Mouse (Mus musculus) cerebellum, postnatal 4 days (tissue): Measurements from ENCODE around the gene Plce1.

Source experiments
- DNase-seq, 2 experiments: peaks; one replicate each; pipeline ENCODE4 v3.0.0; 2022; ENCODE audit warnings: low spot score in 2 of 2, mixed read lengths in 1 of 2

Gene Plce1

DNA sequence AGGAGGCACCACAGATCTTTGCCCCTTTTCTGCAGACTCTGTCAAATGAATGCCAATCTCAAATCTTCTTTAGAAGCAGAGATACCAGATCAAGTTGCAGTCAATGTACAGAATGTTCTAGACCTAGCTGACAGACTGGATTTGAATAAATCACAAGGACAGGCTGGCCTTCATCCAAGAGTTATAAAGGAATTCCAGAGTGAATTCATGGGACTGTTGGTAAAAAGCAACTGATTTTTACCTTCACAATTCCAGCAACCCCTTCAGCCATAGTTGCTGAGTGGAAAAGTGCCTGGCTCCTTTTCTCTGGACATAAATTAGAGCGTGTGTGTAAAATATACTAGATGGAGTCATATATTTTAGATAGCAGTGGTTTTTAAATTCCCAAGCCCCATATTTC is 102.0 kb downstream of the Plce1 start:
- DNase-seq, result no peak

DNA sequence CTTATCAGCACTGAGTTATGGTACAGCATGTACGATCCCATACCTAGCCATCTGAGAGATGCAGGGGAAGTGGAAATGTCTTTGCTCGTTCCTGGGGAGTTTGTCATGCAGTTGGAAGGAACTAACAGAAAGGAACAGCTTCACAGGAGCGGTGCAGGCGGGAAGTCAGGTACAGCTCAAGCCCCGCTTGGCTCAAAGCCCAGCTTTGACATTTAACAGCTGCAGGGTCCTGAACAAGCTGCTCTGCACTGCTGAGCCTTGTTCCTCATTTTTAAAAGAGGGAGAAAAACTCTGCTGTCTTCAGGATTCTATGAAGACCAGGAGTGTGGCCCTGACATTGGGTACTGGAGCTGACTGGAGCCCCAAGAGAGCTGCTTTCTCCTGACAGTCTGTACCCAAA is 106.7 kb downstream of the Plce1 start:
- no peak for DNase-seq

DNA sequence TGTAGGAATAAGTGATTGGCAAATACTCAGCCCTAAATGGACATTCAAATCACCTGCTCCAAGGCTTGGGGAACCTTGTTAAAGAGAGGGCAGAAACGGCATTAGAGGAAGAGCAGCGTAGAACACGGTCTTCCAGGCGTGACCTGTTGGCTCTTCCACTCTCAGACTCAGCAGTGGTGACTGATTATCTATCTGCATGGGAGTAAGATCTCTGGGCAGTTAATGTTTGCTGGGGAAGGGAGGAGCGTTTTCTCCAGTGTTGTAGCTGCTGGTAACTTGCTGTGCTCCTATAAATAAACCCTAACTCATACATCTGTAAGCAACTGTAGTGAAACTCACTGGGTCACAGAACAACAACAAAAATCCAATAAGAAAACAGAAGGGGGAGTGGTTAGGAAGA is 108.6 kb downstream of the Plce1 start:
- DNase-seq, result no peak

DNA sequence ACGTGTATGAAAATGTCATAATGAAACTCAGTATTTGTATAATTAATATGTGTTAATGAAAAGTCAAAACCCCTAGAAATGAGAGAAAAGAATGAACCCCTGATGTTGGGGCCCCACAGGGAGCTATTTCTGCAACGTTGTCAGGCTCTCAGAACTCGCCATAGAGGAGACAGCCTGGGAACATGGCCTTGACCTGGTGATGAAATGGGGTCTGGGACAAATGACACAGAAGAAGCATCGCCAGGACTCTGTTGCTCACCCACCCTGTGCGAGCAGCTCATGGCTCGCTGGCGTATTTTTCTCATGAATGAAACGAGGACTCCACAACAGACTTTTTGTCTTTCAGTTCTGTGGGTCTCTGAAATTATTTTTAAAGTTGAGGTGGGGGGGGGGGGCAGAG is 109.0 kb downstream of the Plce1 start:
- DNase-seq, result no peak

DNA sequence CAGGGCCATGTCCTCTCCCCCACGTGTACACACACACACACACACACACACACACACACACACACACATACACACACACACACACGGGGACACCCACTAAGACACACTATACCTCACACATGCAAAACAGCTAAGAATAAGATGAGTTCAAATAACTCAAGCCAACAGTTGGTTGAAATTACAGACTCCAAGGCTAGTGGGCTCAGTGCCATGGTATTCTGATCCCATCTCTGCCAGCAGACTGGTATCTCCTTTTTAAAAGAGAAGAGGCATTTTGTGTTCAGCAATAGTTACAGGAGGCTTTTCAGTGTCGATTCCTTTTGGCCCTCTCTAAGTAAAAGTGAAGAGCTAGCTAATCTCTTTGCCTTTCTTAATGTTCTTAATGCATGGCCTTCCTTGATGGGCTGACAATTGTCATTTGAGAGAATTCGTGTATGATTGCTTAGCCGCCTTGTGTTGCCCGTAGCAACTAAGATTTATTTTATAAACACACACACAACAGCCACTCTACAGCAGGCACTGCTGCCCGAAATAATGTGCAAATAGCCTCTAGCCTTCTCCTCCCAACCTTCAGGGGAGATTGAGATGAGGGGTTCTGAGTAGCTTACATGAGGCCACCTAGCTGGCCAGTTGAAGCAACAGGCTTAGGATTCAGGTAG is 111.8 kb downstream of the Plce1 start:
- no peak for DNase-seq

DNA sequence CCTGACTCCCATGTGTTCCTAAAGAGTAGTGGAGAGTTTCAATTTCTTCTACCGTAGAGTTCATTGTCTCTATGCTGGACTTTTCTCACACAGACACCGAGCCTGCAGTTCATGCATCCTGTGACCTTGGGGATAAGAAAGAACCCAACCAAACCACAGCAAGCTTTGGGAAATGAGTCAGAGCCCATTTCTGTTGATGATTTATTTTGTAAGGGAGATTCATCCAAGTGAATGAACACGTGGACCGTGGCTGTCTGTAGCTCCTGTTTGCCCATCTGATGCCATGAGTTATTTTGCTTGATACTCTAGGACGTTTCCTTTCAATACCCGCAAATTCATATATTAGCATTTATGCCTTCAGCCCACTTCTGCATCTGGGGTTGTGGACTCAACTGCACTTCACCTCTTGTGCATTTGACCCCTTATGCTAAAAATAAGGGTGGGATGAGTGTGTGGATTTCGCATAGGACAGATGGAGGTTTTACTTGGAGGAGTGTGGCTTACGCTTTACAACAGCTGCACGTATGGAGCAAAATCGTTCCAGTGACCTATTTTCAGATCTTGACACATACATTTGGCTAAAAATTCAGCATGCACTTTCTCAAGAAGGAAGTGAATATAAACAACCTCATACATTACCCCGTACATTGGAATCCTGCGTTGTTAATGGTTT is 112.5 kb downstream of the Plce1 start:
- no peak for DNase-seq

DNA sequence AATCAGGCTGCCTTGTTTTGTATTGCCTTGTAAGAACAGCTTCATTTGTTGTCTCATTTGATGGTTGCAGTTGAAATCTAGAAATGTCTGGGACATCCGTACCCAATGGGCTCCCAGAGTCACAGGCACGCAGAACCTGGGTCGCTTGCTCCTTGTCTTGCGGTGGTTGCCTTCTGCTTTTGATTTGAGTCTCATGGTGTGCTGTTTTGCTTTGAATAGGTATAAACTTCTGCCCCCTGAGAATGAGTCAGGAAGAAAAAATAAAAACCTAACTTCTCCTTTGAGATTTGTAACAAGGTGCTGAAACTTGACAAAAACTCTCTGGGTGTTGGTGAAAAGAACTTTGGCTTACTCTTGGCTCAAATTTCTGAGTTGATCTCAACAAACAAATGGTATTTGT is 115.2 kb downstream of the Plce1 start:
- DNase-seq, result no peak

DNA sequence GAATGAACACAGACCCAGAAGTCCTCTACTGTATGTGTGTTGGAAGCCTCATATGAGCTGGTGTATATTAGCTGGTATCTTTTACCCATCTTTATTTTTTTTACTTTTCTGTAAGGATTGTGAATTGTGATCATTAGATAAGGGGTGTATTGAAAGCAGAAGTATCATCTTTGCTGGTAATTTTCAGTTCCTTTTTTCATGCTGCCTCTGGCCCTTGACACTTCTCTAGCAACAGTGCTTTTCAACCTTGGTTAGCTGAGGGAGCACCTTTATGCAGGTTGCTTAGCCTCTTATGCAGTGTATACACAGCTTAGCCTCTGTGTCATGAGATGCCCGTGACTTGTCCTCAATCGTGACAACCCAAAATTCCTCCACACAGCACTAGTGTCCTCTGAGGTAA is 116.5 kb downstream of the Plce1 start:
- DNase-seq, result no peak

DNA sequence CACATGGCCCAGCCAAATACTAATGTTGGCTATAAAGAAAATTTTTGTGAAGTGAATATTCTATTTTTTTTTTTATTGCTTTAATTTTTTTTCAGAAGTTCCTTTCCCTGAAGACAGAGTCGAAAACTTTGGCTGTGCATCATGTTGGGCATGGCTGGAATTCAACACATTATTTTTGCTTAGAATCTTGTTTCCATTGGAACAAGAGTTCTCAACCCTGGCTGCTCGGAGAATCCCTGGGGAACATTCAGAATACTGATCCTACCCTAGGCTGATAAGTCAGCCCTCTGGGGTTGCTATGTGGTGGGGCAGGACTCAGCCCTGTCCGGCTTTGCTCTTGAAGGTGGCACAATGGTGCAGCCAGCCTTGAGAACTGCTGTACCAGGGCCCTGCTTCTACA is 118.1 kb downstream of the Plce1 start:
- DNase-seq, result no peak

DNA sequence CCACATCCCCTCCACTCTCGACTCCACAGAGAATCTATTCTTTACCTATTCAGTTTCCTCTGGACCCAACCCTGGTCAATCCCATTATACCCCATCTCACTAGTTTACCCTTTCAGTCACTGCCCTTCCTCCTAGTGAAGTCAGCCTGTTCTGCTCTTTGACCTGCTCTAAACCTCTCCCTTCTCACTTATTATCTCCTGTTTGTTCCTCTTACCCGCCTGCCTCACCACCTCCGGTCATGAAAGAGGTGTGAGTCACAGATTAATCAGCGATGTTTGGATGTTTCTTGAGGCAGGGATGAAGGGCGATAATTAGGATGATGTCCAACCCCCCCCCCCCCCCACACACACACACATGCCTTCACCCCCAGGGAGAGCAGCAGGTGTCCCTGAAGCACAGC is 120.2 kb downstream of the Plce1 start:
- no peak for DNase-seq

DNA sequence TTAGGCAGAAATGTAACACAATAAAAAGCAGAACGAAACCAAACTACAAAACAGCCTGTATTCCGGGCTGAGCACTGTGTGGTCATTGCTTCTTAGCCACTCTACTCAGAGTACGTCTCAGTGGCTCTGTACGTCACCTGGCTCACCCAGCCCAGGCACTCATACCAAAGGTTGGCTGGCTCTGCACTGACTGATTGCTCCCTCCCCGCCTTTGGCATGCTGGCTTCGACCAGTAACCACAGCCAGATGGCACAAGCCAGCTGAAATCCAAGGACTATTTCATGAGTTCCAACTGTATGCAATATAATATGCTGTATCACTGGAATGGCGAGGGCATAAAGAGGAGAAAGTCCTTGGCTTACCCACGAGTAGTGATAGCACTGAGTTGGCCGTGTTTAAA is 121.9 kb downstream of the Plce1 start:
- peak in 1 of 2 experiments; percentile 9 for DNase-seq

DNA sequence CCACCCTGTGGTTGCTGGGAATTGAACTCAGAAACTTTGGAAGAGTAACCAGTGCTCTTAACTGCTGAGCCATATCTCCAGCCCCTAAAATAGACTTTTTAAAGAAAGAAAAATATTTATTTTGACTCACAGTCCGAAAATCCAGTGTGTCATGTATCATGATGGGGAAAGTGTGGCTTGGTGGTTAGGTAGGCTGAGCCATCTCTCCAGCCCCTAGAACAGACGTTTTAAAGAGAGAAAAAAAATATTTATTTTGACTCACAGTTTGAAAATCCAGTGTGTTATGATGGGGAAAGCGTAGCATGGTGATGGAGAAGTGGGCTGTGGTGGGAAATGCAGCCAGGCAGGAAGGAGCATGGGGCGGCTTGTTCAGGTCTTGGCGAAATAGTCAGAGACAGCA is 126.3 kb downstream of the Plce1 start:
- no peak for DNase-seq

DNA sequence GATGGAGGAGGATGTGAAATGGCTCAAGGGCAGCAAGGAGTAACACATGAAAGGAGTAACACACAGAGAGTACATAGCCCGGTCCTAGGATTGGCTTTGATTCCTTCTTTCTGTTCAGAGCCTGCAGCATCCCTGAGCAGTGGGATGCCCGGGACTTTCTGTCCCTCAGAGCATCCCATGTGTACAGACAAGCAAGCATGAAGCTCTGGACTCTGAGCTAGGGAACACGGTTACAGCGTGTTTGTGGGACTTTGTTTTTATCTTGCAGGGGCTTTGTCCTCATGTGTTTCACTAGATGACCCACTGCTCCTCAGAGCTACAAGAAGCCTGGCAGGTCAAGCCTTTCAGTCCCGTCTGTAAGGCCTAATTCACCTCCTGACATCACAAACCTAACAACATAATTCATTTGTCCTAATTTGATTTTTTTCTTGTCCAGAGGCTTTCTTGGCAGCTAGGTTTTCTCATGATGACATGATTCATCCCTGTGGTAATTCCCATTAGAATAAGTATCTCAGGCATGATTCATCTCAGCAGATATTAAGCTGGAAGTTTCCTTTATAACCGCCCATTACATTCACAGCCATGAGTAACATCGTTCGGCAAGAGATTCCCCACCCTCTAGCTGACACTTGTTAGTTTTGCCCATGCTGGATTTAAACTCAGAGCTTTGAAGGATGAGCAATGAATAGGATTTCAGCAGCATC is 128.2 kb downstream of the Plce1 start:
- no peak for DNase-seq

DNA sequence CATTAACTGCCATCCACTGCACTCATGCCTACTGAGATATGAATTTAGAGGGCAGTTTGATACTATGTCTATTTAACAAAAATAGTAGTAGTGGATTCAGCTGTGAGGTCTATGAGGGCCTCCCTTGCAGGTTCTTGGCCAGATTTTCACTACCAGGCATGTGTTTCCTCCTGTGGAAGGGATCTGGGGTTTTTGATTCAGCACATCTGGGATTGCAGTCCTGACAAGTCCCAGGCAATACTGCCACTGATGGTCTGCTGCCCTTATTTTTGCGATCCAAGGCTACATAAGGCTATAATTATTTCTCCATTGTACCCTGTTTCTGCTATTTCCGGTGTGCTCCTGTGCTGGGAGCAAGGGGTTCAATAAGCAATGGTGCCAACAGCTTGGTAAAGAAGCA is 129.4 kb downstream of the Plce1 start:
- DNase-seq, result no peak

DNA sequence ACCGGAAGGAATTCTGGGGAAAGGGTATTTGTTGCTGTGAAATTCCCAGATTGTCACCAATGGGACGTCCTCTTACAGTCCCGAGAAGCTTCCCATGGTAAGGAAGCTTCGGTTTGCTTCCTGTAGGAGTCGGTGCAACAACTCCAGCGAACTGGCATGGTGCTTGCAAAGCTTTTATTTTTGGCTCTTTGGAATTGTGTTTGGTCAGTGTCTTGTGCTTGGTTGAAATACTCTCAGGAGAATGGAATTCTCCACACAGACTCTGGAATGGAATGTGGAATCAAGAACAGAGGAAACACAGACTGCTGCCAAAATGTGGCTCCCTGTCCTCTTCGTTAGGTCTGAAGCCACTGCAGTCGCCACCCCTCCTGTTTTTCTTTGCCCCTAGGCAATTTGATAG is 129.9 kb downstream of the Plce1 start:
- no peak for DNase-seq

DNA sequence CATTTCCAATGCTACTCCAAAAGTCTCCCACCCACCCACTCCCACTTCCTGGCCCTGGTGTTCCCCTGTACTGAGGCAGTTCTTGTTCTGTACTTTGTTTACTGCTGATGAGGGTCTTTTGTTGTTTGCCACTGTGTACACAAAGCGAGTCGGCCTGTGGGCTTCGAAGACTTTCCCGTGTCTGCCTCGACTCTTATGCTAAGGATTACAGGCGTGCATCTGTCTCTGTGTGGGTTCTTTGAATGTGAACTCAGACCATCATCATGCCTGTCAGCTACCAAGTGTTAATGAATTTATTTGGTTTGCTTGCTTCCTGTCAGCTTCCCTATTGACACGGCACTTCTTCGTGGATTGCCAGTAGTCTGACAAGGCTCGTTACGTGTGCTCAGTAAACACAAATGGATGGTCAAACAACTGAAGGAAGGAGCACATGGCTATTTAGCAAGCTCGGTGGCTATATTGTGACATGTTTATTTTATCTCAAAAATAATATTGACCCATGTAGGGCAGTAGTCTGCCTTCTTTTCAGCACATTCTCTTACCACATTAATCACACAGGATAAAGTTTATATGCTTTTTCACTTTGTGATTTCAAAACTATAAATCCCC is 133.3 kb downstream of the Plce1 start:
- DNase-seq, result no peak

DNA sequence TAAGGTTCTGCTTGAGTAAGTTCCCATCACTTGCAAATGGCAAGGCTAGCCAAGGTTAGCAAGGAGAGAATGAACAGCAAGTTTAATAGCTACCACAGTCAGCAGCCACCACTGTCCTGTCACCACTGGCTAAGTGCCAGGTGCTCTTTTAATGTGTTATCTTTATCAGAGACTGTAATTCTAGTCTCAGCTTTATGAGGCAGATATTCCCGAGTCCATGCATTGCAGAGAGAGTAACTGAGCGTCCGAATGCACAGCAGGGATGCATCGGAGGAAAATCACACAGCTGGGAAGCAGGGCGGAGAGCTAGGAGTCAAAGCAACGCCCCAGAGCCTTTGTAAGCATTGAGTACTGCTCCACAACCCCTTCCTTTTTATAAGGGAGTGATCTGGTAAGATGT is 134.4 kb downstream of the Plce1 start:
- DNase-seq, result no peak

DNA sequence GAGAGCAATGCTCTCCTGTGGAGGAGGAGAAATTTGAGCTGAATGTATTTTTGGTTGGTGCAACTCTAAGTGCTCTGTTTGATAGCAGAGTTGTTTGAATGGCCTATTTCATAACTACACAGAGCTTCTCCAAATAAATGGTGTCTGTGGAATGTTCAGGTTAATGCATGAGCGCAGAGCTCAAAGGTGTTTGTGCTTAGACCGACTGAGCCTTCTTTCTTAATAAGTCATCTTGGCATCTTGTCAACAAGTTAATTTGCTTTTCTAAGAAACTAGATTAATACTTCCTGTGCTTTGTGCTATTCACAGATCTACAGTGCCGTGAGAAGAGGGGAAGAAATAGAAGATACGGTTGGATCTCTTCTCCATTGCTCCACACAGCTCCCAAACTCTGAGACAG is 139.2 kb downstream of the Plce1 start:
- no peak for DNase-seq

DNA sequence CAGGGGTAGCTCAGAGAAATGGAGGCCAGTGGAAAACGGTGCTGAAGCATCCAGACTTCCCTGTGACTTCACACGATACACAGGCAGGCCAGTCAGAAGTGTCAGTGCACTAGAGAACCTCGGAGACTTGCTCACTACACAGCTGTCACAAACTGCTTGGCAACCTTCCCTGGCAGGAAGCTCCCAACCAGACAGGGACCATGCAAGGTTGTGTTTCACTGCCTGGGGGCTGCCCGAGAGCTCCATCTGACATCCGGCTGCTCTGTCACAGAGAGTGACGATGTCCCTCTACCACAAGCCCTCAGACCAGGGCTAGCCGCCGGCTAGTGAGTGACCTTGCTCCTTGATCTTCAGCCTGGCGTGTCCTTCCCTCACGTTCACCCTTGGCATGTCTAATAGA is 140.6 kb downstream of the Plce1 start:
- peak in 1 of 2 experiments; percentile 48 for DNase-seq

DNA sequence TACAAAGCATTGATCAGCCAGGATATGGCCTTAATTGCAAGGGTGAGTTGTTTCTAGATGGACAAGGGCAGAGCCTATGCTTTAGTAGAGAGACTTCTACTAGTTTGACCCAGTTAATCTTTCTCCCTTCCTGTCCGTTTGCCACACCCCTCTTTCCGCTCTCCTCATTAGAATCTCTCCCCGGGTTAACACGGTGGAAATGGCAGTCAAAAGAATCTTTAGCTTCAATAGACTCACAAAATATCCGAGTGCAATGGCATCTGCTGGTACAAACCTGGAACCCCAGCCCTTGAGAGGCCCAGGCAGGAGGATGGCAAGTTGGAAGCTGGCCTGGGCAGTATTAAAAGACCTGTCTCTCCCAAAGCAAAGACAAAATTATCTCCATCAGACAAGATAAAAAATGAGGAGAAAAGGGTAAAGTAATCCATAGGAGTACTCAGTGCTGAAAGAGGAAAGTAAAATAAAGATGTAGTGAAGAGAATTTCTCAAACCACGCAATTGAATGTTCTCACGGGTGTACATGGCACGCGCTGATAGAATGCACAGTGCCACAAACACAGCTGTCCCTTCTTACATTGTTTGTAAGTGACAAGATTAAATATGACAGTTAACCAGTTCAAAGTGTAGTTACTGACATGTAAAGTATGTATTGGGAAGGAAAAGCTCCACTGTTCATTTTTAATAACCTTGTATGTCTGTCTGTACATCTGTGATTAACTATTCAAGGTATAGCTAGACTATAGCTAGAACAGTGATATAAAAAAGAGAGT is 145.5 kb downstream of the Plce1 start:
- DNase-seq, result no peak

DNA sequence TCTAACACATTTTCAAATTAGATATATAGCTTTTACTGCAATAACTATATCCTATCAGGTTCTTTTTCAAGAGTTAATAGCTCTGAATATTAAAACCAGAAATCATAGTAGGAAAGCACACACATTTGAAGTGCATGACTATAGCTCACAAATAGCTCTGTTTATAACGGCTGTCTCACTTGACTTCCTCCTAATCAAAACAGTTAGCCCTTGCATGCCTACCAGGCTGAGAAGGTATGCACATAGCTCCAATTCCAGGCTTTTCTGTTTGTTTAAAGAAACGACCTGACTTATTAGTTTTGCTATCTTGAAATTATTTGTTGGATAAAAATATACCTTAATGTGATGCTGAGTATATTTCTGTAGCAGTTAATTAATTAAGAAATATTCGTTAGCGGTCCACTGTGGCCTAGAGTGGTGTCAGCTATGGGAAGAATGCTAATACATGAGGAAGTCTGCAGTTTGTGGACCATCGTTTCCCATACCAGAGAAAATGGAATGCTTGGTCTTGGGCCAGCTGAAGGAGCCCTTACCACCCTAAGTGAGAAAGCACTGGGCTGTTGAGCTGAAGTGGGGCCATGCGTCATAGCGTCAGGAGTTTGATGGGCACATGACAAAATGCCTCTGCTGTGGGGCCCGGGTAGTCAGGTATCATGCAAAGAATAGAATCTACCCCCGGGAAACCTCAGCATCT is 146.3 kb downstream of the Plce1 start:
- DNase-seq, result no peak
